Mouse (Mus musculus) heart, embryonic 13.5 days (tissue): ENCODE measurements around the gene Rbm15b. TPM values are rescaled to one million over a fixed set of nuclear protein-coding genes. Genes with fewer than 3 reads are reported as not detected.

ENCODE experiments used
- ATAC-seq: fragments of 200-750 bp; cut with Nextera tagmentation; 2 replicates; pipeline ENCODE4 v1.8.0; 2017; ENCODE audit warnings: moderate TSS enrichment; ENCODE audit not compliant: insufficient number of reproducible peaks, low FRiP score, low TSS enrichment; ENCODE audit errors: extremely low read depth
- H3K27ac ChIP-seq: fragments of 300-500 bp; sonication (generic); replicated peaks from 2 replicates; pipeline ENCODE4 v1.5.1; 2015; ENCODE audit warnings: moderate library complexity, mild to moderate bottlenecking, inconsistent platforms
- H3K27me3 ChIP-seq: fragments of 300-500 bp; sonication (generic); replicated peaks from 2 replicates; pipeline ENCODE4 v1.6.1; 2015; ENCODE audit warnings: mild to moderate bottlenecking, inconsistent platforms
- H3K36me3 ChIP-seq: fragments of 300-500 bp; sonication (generic); 2 replicates; pipeline ENCODE4 v1.6.1; 2015; ENCODE audit warnings: mild to moderate bottlenecking, inconsistent platforms
- H3K4me1 ChIP-seq: fragments of 300-500 bp; sonication (generic); 2 replicates; pipeline ENCODE4 v1.6.1; 2015; ENCODE audit warnings: inconsistent platforms
- H3K4me2 ChIP-seq: fragments of 300-500 bp; sonication (generic); 2 replicates; pipeline ENCODE4 v1.6.1; 2015; ENCODE audit warnings: inconsistent platforms, mild to moderate bottlenecking, moderate library complexity
- H3K4me3 ChIP-seq: fragments of 300-500 bp; sonication (generic); 2 replicates; pipeline ENCODE4 v1.5.1; 2015; ENCODE audit warnings: moderate library complexity, mild to moderate bottlenecking, inconsistent platforms
- H3K9ac ChIP-seq: fragments of 300-500 bp; sonication (generic); 2 replicates; pipeline ENCODE4 v1.6.1; 2015; ENCODE audit warnings: inconsistent platforms, mild to moderate bottlenecking, moderate library complexity
- H3K9me3 ChIP-seq: fragments of 300-500 bp; sonication (generic); 2 replicates; pipeline ENCODE4 v1.6.1; 2016; ENCODE audit warnings: inconsistent platforms
- WGBS: fragments of 180-500 bp; shearing (Covaris S2); methylation state at CpG from one replicate; pipeline ENCODE4 v1.1.7; 2015; ENCODE audit warnings: mixed read lengths; 5-methylcytosine and 5-hydroxymethylcytosine counted together
- polyA plus RNA-seq: library from polyadenylated mRNA; unstranded; fragments of >200 nt; fragmentation: Nextera tagmentation; extraction: Ambion mirVana; gene quantifications from 2 replicates; pipeline ENCODE4 v1.2.1, GENCODE M21; 2015

The Rbm15b gene
- polyA plus RNA-seq, 1 experiment from 2014 or later: 4.7 TPM

DNA sequence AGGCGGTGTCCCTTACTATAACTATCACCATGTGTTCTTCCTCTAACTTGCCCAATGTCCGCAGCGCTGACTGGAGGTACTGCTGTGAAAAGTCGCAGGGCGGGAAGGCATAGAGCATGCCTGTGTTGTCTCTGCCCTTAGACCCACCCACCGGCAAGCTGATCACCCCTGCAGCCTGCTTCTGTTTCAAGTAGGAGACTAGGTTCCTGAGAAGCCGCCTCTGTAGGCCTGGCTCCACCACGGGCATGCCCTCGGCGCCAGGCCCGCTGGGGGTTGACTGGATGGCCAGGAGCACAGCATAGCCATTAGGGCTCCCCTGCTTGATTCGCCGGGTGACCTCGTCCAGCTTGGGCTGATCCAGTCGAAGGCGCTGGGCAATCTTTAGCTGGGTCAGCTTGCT is 2.9 kb downstream of the Rbm15b start:
- peak overlapping the region; percentile 100 for H3K4me2 ChIP-seq
- no peaks in the 10 kb centered on the region for H3K9me3 ChIP-seq
- no peak for ATAC-seq
- no peaks in the 10 kb centered on the region for H3K27me3 ChIP-seq
- WGBS: 34% methylated on average over 16 of the region's 16 CpGs
- no peak overlapping the region for H3K27ac ChIP-seq
- H3K4me3 ChIP-seq: peak overlapping the region; percentile 97
- H3K36me3 ChIP-seq: peaks cover 76% of the 10 kb centered on the region
- peak overlapping the region; percentile 98 for H3K9ac ChIP-seq
- H3K4me1 ChIP-seq: peaks cover 66% of the 10 kb centered on the region

DNA sequence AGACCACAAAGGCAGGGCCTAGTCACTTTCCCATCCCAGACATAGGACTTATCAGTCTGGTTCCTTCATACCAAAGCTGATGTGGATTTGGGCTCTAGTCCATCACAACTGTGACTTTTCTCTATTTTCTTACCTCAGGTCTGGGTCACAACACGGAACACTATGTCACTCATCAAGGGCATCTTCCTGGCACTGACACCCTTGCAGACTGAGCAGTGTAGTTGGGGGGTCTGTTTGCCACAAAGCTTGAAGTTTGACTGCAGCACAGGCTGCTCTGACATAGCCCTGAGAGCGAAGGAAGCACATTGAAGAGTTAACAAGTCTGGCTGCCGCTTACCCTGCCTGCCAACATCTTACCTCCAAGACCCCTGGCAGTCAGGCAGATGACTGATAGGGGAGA is 4.1 kb downstream of the Rbm15b start:
- Histone ChIP-seq H3K27ac (no peak overlapping the region), H3K4me1 (peaks cover 56% of the 10 kb centered on the region), H3K36me3 (peaks cover 76% of the 10 kb centered on the region), H3K4me3 (peak overlapping the region; percentile 17; the same call in 1 of the 2 replicates), H3K9ac (peak overlapping the region; percentile 65), H3K27me3 (no peaks in the 10 kb centered on the region), H3K4me2 (peak overlapping the region; percentile 100), H3K9me3 (no peaks in the 10 kb centered on the region)
- ATAC-seq: no peak
- WGBS: 68% methylated on average over 3 of the region's 3 CpGs

DNA sequence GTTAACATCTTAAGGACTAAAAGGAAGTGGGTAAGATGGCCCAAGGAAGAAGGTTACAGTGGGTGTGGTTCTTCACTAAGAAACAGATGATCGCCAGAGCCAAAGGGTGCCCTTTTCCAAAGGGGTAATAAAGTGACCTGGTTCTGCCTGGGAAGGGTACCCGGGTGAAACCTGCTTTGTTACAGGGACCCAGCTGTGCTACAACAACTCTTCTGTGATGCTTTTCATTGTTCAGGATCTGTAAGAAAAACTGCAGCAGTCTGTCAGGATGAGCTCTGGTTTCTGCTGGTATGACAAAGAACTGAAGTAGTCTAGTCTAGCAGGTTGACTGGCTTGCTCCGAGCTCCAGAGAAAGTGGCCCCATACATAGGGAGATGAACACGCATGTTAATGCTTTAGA is 5.1 kb downstream of the Rbm15b start:
- H3K27me3 ChIP-seq: no peaks in the 10 kb centered on the region
- H3K4me3 ChIP-seq: no peak overlapping the region
- H3K36me3 ChIP-seq: peaks cover 78% of the 10 kb centered on the region
- peaks cover 48% of the 10 kb centered on the region for H3K4me1 ChIP-seq
- H3K9ac ChIP-seq: no peak overlapping the region
- 82% methylated on average over 4 of the region's 4 CpGs for WGBS
- no peak for ATAC-seq
- H3K27ac ChIP-seq: no peak overlapping the region
- no peak overlapping the region for H3K4me2 ChIP-seq
- no peaks in the 10 kb centered on the region for H3K9me3 ChIP-seq

DNA sequence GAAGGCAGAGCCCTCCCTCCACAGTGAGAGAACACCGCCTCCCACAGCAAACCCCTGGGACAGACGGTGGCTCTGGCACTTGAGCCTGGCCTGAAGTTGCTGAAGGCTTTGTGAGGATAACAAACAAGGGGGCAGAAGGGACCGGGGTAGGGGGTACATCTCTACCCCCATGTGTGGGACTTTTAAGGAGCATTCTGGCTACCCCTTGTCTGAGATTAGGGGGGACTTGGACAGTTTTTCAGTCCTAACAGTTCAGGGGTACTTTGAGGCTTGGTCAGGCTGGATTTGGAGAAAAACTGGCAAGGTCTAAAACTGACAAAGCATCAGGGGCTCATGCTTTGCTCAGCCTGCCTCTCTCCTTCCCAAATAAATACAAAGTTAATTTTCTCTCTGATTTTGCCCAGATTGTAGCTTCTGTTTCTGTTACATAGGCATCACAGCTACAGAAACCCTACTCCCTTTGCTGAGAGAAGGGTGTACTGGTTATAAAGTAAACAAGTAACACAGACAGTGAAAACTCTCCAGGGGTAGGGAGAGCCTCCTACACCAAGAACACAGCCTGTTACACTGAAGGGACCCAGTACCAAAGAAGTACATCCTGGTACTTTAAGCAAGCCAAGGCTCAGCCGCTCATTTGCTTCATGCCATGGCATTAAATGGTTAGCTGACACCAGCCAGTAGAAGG is 6.0 kb downstream of the Rbm15b start:
- WGBS: 62% methylated on average over 4 of the region's 4 CpGs
- peaks cover 48% of the 10 kb centered on the region for H3K4me1 ChIP-seq
- no peak for ATAC-seq

DNA sequence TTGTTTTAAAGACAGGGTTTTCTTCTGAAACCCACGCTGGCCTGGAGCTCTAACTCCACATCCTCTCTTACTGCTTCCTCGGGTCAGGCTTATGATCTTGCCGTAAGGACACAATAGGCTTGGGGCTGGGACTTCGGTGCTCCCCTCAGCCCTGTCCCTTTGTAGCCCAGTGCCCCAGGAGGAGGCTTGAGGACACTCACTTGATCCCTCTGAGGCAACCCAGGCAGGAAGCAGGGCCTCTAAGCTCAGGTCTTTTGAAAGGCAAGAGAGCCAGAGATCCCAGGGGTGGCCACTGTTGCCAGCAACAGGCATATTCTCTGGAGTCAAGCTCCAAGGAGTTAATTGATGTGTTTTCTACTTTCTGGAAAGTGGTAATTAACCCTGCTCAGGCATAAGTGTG is 7.8 kb downstream of the Rbm15b start:
- peak overlapping the region; percentile 24; the same call in 1 of the 2 replicates for H3K27ac ChIP-seq
- H3K4me2 ChIP-seq: no peak overlapping the region
- H3K36me3 ChIP-seq: peaks cover 95% of the 10 kb centered on the region
- no peak for ATAC-seq
- no peak overlapping the region for H3K9ac ChIP-seq
- H3K27me3 ChIP-seq: no peaks in the 10 kb centered on the region
- H3K4me1 ChIP-seq: peaks cover 32% of the 10 kb centered on the region
- whole genome bisulfite sequencing: 64% methylated on average over 4 of the region's 4 CpGs
- H3K4me3 ChIP-seq: no peak overlapping the region
- no peaks in the 10 kb centered on the region for H3K9me3 ChIP-seq

More for the DNA sequence above, 6.0 kb downstream of the Rbm15b start:
- Histone ChIP-seq H3K4me3 (no peak overlapping the region), H3K36me3 (peaks cover 88% of the 10 kb centered on the region), H3K27ac (no peak overlapping the region), H3K4me2 (no peak overlapping the region), H3K9me3 (no peaks in the 10 kb centered on the region), H3K9ac (no peak overlapping the region), H3K27me3 (no peaks in the 10 kb centered on the region)

DNA sequence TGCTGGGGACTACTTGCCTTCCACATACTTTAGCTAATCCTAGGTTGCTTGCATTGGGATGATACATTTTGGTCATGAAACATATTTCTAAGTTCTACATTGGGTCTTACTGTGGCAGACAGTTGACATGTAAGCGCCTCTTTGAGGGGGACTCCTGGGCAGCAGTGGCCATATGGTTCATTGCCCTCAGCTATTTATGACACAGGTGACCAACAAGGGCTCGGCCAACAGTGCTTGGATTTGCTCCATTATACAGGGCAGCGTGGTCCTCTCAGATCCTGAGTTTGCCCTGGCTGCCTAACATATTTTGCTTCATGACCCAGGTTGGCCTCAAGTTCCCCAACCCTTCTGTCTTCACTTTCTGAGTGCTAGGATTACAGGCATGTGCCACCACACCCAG is 10.6 kb downstream of the Rbm15b start:
- H3K4me1 ChIP-seq: peaks cover 9% of the 10 kb centered on the region; the same call in 1 of the 2 replicates
- WGBS: 88% methylated on average over 3 of the region's 3 CpGs
- ATAC-seq: no peak
- H3K36me3 ChIP-seq: peaks cover 93% of the 10 kb centered on the region
- H3K4me2 ChIP-seq: no peak overlapping the region
- no peak overlapping the region for H3K27ac ChIP-seq
- no peak overlapping the region for H3K9ac ChIP-seq
- H3K27me3 ChIP-seq: no peaks in the 10 kb centered on the region
- no peak overlapping the region for H3K4me3 ChIP-seq
- no peaks in the 10 kb centered on the region for H3K9me3 ChIP-seq

DNA sequence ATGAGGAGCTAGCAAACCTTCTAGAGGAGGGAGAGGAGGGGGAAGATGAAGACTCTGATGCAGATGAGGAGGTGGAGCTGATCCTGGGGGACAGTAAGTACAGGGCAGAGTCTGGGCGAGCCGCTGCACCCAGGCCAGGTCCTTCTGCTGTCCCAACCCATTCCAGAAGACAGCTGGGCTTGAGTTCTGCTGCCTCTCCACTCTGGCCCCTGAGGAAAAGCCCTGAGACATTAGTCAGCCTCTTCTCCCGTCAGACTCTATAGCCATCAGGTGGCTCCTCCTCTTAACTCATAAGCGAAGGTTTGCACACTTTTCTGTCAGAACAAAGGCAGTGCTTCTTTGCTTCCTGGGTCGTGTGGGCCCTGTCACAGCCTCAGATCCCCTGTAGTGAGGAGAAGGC is 13.0 kb downstream of the Rbm15b start:
- Histone ChIP-seq H3K4me2 (no peak overlapping the region), H3K4me1 (no peaks in the 10 kb centered on the region), H3K27ac (no peak overlapping the region), H3K9ac (no peak overlapping the region), H3K9me3 (no peaks in the 10 kb centered on the region), H3K4me3 (no peak overlapping the region), H3K27me3 (no peaks in the 10 kb centered on the region), H3K36me3 (peaks cover 85% of the 10 kb centered on the region)
- ATAC-seq: no peak
- 85% methylated on average over 5 of the region's 5 CpGs for WGBS

DNA sequence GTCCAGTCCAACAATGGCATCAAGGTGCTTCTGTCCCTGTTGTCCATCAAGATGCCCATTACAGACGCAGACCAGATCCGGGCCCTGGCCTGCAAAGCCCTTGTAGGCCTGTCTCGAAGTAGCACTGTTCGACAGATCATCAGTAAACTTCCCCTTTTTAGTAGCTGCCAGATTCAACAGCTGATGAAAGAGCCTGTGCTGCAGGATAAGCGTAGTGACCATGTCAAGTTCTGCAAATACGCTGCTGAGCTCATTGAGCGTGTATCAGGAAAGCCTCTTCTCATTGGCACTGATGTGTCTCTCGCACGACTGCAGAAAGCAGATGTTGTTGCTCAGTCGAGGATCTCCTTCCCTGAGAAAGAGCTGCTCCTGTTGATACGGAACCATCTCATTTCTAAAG is 29.2 kb downstream of the Rbm15b start:
- 81% methylated on average over 11 of the region's 11 CpGs for WGBS
- ATAC-seq: no peak

DNA sequence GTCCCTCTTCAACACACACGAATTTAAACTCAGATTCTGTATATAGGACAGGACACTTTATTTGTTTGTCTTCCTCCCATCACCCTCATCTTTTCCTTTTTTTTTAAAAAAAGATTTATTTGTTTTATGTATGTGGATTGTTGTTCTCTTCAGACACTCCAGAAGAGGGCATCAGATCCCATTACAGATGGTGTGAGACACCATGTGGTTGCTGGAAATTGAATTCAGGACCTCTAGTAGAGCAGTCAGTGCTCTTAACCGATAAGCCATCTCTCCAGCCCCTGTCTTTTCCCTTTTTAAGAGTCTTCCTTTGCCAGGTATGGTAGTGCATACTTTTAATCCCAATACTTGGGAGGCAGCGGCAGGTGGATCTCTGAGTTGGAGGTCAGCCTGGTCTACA is 30.6 kb downstream of the Rbm15b start:
- Histone ChIP-seq H3K4me1 (no peaks in the 10 kb centered on the region), H3K36me3 (peaks cover 91% of the 10 kb centered on the region), H3K9me3 (no peaks in the 10 kb centered on the region), H3K9ac (no peak overlapping the region), H3K4me2 (no peak overlapping the region), H3K27ac (no peak overlapping the region), H3K27me3 (no peaks in the 10 kb centered on the region), H3K4me3 (no peak overlapping the region)
- 74% methylated on average over 3 of the region's 3 CpGs for WGBS
- ATAC-seq: no peak

More for the DNA sequence above, 29.2 kb downstream of the Rbm15b start:
- Histone ChIP-seq H3K4me3 (no peak overlapping the region), H3K27me3 (no peaks in the 10 kb centered on the region), H3K9me3 (no peaks in the 10 kb centered on the region), H3K9ac (no peak overlapping the region), H3K4me1 (no peaks in the 10 kb centered on the region), H3K27ac (no peak overlapping the region), H3K36me3 (peaks cover 91% of the 10 kb centered on the region), H3K4me2 (no peak overlapping the region)

DNA sequence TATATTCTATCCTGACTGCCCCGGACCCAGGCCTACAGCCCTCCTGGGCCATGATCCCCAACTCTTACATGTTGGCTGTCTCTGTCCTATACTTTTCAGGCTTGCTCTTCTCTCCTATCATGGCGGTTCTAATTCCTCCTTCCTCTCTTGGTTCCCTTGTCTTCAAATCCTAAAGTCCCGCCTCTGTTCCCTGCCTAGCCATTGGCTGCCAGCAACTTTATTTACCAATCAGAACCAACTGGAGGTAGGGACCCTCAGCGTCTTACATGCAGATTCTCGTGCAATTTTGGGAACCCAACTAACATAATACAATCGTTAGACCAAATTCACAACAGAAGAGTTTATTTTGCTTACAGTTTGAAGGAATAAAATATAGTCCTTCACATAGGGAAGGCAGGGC is 44.4 kb downstream of the Rbm15b start:
- H3K4me3 ChIP-seq: no peak overlapping the region
- no peaks in the 10 kb centered on the region for H3K27me3 ChIP-seq
- ATAC-seq: no peak
- WGBS: 88% methylated on average over 6 of the region's 6 CpGs
- H3K36me3 ChIP-seq: peaks cover 92% of the 10 kb centered on the region
- no peak overlapping the region for H3K4me2 ChIP-seq
- H3K27ac ChIP-seq: no peak overlapping the region
- no peak overlapping the region for H3K9ac ChIP-seq
- no peaks in the 10 kb centered on the region for H3K9me3 ChIP-seq
- H3K4me1 ChIP-seq: no peaks in the 10 kb centered on the region

DNA sequence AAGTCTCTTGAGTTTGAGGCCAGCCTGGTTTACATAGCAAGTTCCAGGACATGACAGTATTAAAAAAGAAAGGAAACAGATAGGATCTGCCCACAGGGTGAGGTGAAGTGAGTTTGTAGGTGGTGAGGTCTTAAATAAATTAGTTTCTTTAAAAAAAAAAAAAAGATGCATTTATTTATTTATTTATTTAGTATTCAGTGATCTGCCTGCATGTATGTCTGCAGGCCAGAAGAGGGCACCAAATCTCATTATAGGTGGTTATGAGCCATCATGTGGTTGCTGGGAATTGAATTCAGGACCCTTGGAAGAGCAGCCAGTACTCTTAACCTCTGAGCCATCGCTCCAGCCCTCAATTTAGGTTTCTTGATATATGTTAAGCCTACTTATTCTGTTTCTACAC is 46.7 kb downstream of the Rbm15b start:
- Histone ChIP-seq H3K4me1 (no peaks in the 10 kb centered on the region), H3K27ac (no peak overlapping the region), H3K4me2 (no peak overlapping the region), H3K27me3 (no peaks in the 10 kb centered on the region), H3K9ac (no peak overlapping the region), H3K36me3 (peaks cover 95% of the 10 kb centered on the region), H3K4me3 (no peak overlapping the region), H3K9me3 (no peaks in the 10 kb centered on the region)
- WGBS: 100% methylated on average over 1 of the region's 1 CpGs
- no peak for ATAC-seq
